Mouse (Mus musculus) lung, adult 18-20 months (tissue): ENCODE measurements around the gene Gm21874.
"Not testable (repeated sequence)": the region's sequence is repeated elsewhere in the genome, so short reads cannot be mapped to it uniquely, and the experiment has no call there.

Experiments
- DNase-seq, 2 experiments: peaks; one replicate each; pipeline ENCODE4 v3.0.0; 2022; ENCODE audit warnings: mixed read lengths in 2 of 2

Gene Gm21874

DNA sequence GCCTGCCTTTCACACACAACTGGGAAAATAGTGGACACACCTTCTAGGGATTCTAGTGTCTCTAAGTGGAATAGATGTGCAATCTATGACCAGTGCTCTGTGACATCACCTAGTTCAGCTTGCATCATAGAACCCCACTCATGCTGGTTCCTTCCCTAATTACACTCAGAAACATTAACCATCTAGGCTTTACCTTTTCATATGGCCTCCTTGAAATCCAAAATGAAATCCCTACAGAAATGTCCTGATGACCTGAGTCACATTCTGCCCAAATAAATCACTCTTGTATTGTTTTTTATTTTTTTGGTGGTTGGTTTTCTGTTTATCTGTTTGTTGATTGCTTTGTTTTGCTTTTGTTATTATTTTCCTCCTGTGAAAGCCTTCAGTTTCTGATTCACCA, at the start of gene Gm21874:
Gene Gm21874, minus strand, starts transcription at position 101 of the 400 bp plus-strand sequence.
- not testable (repeated sequence) for DNase-seq
